Comparison of ENCODE assay signal across 8 mouse cellular contexts in genomic region chr14:60784427-60785315, GRCm38 (mm10). TPM values are rescaled to one million over a fixed set of nuclear protein-coding genes. Genes with fewer than 3 reads are reported as not detected.
DNase-seq lines count a peak whose midpoint lies in the region; ATAC-seq lines count a peak whose summit lies in the region.

Gene Mipep, plus strand, starts transcription at chr14:60784573.

- DNase-seq in adipocyte (ENCODE audit: low spot score): peak; percentile 90
- DNase-seq in embryo, embryonic 10 days (ENCODE audit: low spot score): peak; percentile 96
- peak; percentile 72 for DNase-seq in gastrocnemius, postnatal 10 days
- peak; percentile 96 for DNase-seq in induced T-regulatory cell, adult 2 months (ENCODE audit: low read depth)
- DNase-seq in left cerebral cortex, adult 9 months (ENCODE audit: low spot score in 2 of 2): peak; percentile 32 to 82
- peak; percentile 80 for DNase-seq in right cerebral cortex, postnatal 14 days
- peak; percentile 74 to 76 for DNase-seq in urinary bladder, postnatal 36 days (ENCODE audit: low spot score in 2 of 2)

- peak; percentile 95 for ATAC-seq in megakaryocyte progenitor cell, adult 5-6 weeks (replicated peaks; ENCODE audit: poor library complexity)

RNA-seq across cellular contexts. Expression of gene Mipep, which starts in this region (rescaled TPM):
- total RNA-seq in gastrocnemius, postnatal 10 days (2021): 10 to 100 TPM; 24.5 to 26.4 TPM
- total RNA-seq in megakaryocyte progenitor cell, adult 5-6 weeks (2015): 15.8 and 20.6 TPM in 2 replicates
- total RNA-seq in megakaryocyte progenitor cell, adult 5-6 weeks (2017): 23.1 and 24.2 TPM in 2 replicates

Comparison
In these comparisons a context has a peak if more than half of its experiments do, and no peak if none do; other contexts are left out.
1. Peak in every context shown above with its lines: DNase-seq and ATAC-seq.